Mouse (Mus musculus) mouse trophoblast stem cell (cell line): Measurements from ENCODE around the gene Itsn1.

Experiments used
- in situ Hi-C, 2 experiments: fragments of 300-500 bp; cut with MseI, MboI; formaldehyde crosslinking; loops; 2 replicates in 1 of 2; 3 replicates in 1 of 2; pipeline ENCODE4 v1.15.1; 2025

Gene Itsn1

DNA sequence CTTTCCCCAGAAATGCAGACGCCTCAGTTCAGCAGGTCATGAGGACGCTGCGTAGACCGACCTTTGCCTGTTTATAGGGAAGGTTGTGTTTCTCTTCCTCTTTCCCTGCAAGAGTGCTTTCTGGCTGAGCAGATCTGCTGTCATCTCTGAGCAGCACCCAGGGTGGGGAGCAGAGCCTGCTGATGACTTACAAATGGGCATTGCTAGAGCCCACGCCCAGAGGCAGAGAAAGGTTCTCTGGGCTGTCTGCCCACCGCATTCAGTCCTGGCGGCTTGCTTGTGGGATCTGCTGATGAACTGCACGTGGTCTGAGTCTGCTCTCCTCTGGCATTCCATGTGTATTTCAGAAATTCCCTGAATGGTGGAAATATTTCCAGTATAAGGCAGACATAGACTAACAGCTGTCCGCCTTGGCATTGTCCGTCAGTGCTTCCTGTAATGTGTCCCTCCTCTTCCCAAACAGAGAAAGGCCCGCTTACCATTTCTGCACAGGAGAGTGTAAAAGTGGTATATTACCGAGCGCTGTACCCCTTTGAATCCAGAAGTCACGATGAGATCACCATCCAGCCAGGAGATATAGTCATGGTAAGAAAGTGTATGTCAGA, 112.0 kb downstream of the Itsn1 start:
- in situ Hi-C loops: no loop called here

DNA sequence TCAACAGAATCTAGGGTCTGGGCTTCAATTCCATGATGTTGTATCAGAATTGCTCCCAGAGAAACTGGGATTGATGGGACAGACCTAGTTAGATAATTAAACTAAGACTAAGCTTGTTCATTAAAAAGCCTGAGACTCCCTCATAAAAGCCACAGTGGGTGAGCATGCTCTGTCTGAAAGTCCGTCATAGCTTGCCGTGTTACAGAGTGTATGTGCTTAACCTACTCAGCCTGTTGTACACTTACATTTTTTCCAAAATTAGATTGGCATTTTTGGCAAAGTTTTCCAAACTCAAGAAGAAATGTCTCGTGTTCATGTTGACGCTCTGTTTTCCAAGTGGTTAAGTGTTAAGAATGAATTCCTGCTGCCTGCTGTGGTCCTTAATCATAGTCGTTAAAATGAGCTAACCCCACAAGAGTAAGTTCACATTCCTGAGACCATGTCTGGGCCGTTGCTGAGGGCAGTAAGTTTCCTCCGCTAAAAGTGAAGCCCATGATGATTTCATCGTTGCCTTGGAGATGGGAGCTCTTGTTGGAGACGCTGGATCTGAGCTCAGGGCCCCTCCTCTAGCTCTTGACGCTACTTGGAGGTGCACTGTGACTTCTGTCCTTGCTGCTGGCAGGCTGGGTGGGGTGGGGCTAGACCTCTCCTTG, 117.1 kb downstream of the Itsn1 start:
- in situ Hi-C loops: no loop called here

DNA sequence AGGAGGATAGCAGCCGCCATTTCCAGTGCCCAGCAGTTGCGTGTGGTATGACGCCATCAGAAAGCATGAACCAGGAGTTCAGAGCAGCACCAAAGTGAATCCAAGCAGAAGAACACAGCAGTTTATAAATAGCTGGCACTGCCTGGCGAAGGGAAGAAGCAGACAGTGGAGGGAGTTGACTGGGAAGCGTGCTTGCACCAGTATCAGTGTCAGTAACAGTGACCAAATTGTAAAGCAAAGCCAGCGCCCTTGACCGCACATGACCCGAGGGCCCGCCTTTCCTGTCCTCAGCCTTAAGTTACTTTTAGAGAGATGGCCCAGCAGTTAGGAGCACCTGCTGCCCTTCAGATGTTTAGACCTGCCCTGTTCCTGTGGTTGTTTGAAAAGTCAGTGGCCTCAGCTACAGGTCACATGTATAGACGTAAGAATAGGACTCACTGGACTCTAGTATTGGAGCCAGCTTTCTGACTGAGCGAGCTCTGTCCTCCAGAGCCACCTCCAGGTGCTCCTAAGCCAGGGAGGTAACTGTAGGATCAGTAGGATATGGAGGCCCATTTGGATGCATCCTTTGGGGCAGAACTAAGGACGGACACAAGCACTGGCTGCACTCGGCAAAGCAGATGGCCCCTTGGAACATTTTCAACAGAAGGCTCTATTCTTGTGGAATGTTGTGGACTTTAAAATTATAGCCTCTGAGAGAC, 118.6 kb downstream of the Itsn1 start:
- in situ Hi-C loops: no loop called here

DNA sequence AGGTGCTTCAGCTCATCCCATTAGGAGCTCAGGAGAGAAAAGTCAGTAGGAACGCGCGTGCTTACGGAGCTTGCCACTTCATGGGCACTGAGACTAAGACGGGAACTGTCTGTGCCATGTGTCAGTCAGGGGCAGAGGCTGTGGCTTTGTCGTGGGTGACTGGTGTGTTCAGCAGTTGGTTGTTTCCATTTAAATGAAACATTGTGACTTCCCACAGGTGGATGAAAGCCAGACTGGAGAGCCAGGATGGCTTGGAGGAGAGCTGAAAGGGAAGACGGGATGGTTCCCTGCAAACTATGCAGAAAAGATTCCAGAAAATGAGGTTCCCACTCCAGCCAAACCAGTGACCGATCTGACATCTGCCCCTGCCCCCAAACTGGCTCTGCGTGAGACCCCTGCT, 119.4 kb downstream of the Itsn1 start:
- in situ Hi-C loops: no loop called here

DNA sequence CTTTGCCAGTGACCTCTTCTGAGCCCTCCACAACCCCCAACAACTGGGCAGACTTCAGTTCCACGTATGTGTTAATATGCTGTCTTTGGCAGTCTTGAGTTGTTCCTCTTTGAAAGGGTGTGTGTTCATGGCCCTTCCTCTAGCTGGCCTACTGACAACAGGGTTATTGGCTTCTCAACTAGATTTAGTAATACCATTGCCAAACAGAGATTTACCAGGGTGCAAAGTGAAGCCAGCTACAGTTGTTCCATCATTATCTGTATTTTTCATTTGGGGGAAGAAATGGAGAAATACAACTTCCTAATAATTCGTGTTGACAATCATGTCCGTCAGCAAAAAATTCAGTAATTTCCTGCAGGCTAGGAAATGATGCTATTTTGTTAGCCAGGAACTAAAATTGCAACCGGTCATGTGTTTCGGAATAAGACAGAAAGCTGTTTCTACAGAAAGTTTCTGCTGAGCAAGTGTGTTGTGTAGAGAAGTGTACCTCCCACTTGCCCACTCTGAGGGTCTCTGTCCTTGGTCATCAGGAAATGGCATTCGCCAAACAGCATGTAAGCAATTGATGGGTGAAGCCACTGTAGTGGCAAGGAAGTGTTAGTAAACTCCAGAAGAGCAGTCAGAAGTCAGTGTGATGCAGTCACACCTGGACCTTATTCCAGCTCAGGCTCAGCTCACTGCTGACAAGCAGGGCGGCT, 120.0 kb downstream of the Itsn1 start:
- in situ Hi-C loops: no loop called here

DNA sequence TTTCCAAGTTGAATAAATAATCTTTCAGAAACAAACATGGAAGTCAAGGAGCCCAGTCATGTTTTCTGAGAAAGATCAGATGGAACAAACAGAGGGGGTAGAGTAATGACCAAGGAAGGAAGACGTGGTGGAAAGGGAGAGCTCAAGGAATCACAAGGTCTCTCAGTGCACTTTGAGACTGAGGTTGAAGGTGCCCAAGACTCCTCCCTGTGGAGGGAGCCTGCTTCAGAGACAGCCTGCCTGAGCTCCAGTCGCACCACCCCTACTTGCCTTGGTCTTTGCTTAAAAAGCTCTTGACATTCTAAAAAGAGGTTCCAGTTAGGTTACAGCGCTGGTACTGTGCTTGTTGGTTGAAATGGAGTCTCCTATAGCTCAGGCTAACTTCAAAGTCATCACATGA, 121.1 kb downstream of the Itsn1 start:
- in situ Hi-C loops: no loop called here

DNA sequence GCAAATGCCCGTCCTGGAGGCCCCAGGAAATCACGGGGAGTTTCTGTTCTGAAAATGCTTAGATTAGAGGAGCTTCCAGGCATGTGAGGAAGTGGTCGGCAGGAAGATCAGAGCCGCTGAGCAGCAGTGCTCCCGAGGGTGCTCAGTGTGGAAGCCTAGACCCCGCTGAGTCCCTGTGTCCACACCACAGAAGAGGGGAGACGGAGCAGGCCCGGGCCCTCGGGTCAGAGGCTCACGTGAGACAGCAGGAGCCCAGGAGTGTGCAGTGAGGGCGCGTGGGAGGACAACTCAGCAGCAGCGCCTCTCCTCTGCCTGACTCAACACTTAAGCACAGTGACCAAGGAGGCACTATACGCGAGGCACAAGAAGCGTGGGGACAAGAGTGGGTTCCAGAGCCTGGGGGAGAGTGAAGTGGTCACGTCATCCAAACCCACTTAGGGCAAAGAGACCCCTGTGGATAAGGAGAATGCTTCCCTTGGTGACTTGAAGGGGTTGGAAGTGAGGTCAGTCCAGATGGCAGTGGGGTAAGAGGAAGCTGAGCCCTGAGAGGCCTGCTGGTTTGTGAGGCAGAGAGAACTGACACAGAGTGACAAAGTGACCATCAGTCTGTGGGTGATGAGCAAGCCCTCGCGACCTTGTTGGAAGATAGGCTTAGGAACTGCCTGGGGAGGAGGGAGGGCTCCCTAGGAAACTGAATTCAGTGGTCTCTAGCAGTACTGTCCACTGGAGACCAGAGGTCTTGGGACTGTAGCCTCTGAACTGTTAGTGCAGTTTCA, 122.6 kb downstream of the Itsn1 start:
- in situ Hi-C loops: no loop called here

DNA sequence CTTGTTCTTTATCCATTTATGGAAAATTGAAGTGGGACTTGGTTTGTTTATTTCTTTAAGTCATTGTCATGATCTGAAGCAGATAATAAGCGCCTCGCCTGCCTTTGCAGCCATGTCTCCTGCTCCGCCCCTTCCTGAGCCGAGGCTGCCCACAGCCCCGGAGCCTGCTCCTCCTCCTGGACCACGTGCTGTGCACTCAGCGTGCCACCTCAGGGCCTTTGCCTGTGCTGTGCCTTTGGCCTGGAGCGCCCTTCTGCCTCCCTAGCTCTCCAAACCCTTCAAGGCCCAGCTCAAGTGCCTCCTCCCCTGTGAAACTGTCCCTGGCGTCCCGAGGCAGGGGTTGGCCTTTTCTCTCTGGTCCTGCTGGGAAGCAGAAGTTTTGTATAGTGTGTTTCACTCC, 123.7 kb downstream of the Itsn1 start:
- in situ Hi-C loops: no loop called here

DNA sequence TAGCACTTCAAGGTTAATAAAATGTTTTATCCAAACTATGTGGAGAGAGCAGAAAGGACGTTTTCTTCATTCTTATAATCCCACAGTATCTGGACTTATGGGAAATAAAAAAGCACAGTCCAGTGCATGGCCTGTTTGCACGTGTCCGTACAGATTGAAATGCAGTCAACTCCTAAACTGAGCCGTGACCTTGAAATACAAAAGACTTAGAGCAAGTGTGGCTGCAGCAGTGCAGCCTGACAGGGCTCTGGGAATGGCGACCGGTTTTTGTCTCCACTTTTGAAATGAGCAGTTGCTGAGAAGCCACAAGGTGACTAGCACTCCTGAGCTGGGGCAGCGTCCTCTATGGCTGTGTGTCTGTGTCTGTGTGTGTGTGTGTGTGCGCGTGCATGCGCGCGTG, 124.1 kb downstream of the Itsn1 start:
- in situ Hi-C loops: no loop called here

DNA sequence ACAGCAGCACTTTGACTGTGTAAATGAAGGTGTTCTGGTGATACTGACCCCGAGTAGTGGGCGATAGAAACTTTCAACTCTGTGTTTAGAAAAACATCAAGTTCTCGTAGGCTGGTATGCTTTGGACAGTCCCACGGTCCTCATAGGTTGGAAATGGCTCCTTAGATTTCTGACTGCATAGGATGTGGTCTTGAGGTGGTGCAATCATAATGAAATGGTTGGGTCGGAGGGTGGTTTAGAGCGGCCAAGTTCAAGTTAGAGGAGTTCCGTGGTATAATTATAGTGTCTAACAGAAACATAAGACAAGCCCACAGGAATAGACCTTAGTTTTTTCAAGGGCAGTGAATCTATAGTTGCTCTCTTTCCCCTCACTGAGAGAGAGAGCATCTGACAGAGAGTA, 129.6 kb downstream of the Itsn1 start:
- in situ Hi-C loops: no loop called here

DNA sequence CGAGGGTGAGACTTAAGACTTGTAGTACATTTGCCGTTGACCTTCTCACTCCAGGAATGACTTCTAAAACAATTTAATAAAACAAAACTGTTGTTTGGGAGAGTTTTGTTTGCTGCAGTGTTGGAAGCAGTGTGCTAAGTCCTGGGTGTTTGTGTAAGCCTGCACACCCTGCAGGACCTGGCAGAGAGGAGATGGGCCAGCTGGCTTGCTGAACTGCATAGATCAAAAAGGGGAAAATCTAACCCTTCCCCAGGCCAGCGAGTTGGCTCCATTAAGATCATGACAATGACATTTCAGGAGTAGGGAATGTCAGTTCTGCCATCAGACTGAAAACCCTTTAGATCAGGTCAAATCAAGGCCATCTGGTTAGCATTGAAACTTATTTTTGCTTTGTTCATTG, 130.1 kb downstream of the Itsn1 start:
- in situ Hi-C loops: no loop called here

DNA sequence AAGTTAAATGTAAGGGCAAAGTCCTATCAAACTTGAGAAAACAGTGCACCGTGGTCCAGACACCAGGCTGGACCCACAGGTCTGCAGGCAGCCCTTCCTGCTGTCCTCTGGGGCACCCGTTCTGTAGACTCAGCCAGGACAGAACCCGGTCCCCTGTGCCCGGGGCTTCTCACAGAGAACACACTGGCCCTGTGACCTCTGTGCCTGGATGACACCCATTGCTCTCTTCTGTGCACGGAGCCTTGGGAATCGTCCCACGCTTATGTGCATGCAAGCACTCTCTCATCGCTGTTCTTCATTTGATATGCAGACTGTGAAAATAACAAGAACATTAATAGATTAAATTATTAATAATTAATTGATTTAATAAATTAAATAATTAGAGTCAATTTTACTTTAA, 130.9 kb downstream of the Itsn1 start:
- in situ Hi-C loops: no loop called here

DNA sequence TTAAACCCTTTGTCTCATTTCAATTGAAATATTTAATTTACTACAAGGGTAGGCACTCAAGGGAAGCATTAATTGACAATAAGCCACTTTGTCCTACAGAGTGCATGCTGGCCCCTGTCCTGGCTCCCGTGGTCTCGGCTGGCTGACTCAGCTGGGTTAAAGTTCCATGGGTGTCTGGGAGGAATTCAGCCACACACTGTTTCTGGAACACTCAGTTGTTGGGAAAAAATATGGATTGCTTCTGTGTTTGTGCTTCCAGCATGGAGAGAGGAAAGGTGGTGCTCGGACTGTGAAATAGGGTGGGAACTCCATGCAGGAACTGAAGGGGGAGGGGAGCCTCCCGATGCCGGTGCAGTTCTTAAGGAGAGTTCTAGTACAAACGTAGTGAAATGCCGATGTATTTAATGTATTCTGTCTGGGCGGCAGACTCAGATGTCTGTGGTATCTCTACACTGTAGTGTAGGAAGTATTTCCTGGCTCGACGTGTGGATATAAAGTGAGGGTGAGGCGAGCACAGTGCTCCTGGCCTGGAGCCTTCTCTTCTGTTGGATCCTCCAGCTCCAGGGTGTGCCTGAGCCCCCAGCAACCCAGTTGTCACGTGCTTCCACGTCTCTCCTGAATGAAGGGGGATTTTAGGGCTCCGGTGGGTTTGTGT, 131.5 kb downstream of the Itsn1 start:
- in situ Hi-C loops: no loop called here

DNA sequence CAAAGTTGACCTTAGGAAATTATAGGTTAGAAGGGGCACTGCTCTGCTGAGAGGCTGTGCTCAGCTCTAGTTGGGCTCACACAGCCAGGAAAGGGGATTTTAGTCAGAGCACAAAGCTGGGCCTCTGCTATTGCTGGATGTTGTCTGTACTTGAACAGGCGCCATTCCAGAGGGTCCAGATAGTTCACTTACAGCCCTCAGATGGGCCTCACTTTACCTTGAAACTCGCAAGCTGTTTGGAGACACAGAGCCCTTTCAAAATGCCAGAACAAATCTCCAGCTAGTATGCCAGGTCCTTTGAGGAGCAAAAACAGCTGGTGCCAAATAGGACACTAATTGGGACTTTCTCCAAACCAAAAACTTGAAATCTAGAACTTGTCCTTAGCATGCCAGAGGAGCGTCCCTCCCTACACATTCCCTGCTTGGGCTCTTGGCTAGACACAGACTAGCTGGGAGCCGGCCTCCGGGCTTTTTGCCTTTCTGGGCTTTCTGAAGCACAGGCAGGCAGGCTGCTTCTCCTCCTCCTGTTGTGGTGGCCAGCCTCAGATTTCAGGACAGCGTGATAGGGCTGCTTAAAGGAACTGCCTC, 132.8 kb downstream of the Itsn1 start:
- in situ Hi-C loops: no loop called here

DNA sequence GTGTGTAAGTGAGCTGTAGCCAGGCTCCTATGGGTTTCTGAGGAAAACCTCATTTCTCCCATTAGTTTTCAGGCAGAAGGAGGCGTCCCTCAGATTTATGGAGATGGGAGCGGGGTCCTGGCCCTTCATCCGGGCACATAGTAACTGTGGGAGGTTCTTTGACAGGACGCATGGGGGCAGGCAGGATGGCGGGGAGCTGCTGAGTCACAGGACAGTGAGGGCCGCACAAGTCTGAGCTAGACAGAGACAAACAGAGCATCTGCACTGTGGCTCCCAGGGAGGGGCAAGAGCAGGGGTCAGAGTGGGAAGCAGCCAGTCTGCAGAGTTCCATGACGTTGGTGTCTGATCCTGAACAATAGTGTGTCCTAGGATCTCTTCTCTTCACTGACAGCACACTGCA, 133.8 kb downstream of the Itsn1 start:
- in situ Hi-C loops: no loop called here

DNA sequence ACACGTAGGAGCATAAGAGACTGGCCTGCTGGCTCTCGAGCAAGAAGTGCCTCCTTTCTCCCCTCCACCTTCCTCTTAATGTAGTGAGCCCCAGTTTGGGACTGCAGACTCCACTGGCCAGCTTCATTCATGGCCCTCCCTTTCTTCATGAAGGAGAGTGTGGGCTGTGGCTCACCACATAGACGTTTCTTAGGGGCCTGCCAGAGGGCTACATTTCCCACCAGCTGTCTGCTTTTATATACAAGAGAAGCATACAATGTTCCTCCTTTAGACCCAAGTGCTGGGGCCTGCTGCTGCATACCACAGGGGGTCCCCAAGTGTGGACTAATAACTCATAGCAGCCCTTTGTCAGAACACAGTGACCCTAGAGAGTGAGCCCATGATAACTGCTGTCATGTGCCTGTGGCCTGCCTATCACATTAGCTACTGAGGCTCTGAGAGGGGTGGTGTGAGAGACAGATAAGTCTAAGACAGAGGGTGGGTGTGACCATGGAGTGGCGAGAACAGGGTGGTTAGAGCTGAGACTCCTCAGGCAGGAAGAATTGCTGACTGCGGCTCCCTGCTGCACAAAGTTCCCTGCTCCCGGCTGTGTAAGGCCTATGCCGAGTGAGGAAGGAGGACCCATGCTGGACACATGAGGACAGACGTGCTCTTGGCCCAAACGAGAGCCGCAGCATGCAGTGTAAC, 135.7 kb downstream of the Itsn1 start:
- in situ Hi-C loops: no loop called here

DNA sequence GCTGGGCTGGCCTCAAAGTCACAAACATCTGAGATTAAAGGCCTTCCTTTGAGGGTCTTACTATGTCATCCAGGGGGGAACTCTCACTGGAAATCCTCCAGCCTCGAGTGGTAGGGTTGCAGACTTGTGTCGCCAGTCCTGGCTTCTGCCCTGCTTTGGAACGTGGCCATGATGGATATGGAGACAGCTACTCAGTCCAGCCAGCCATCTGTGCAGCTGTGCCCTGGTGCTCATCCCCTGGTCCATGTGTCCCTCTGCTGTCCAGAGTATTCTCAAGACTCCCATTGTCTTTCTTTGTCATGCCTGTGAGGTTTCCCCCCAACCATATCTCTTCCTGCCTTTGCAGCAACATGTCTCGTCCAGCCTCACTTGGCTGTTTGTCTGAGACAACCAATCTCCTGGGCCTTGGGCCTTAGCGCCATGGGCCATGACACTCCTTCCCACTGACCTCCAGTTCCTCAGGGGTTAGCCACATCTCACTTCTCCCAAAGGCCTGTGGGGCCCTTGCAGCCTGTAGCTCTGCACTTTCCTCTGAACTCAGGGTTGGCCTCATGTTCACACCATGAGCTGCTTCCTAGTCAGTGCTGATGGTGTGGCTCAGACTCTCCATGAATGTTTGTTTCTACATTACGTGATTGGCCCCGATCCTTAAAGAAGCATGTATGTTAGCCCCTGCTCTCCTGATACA, 136.6 kb downstream of the Itsn1 start:
- in situ Hi-C loops: no loop called here

DNA sequence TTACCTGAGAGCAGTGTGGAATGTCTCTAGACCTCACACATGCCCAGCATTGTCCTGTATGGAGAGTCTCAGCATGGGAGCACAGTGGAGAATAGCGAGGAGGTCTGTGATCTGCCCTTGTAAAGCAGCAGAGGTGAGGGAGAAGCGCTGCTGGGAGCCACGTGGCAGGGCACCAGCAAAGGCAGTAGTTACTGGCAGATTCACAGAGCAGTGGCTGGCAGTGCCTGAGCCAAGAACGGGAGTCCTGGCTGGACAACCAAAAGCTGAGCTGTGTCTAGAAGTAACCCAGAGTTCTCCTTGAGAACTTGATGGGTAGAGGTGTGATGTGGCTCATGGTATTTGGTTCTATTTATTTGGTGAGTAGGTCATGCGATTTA, 137.2 kb downstream of the Itsn1 start:
- in situ Hi-C loops: no loop called here

DNA sequence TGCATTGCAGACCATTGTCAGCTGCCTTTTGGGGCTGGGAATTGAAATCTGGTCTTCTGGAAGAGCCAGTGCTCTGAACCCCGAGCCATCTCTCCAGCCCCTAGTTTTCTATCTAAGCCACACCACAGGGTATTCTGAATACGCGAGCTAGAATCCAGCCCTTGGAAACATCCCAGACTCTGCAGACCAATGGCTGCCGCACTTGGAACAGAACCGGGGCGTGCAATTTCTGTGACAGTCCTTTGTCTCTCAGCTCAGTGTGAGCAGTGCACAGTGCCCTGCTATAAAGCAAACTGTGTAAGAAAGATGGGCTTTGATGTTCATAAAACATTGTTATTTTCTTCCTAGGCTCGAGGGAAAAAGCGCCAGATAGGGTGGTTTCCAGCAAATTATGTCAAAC, 138.6 kb downstream of the Itsn1 start:
- in situ Hi-C loops: no loop called here
